Mouse (Mus musculus): ENCODE measurements around the gene Nfe2l3.
"Not testable (repeated sequence)": the region's sequence is repeated elsewhere in the genome, so short reads cannot be mapped to it uniquely, and the experiment has no call there.

Gene Nfe2l3

GRCm38 (mm10) chr6:51432535-51433397, at the start of gene Nfe2l3:
TSS of gene Nfe2l3 (plus strand) at chr6:51432670.
- DNase-seq: no peak

GRCm38 (mm10) chr6:51383769-51384755, 48.4 kb upstream of the Nfe2l3 start:
- peak; percentile 60 for DNase-seq

- no peak for DNase-seq
These were observed 42.0 kb upstream of the Nfe2l3 start for GRCm38 (mm10) chr6:51390505-51390904.

GRCm38 (mm10) chr6:51391816-51392490, 40.5 kb upstream of the Nfe2l3 start:
- no peak for DNase-seq

- DNase-seq: no peak
These were observed 38.9 kb upstream of the Nfe2l3 start for GRCm38 (mm10) chr6:51393341-51394128.

GRCm38 (mm10) chr6:51394367-51394766, 38.1 kb upstream of the Nfe2l3 start:
- not testable (repeated sequence) for DNase-seq

GRCm38 (mm10) chr6:51394963-51395362, 37.5 kb upstream of the Nfe2l3 start:
- not testable (repeated sequence) for DNase-seq

GRCm38 (mm10) chr6:51395486-51395885, 37.0 kb upstream of the Nfe2l3 start:
- no peak for DNase-seq

- DNase-seq: no peak
These were observed 33.4 kb upstream of the Nfe2l3 start for GRCm38 (mm10) chr6:51399113-51399518.

- DNase-seq: no peak
These were observed 31.2 kb upstream of the Nfe2l3 start for GRCm38 (mm10) chr6:51401294-51401693.

- no peak for DNase-seq
These were observed 28.9 kb upstream of the Nfe2l3 start for GRCm38 (mm10) chr6:51403598-51403997.

GRCm38 (mm10) chr6:51404502-51404901, 28.0 kb upstream of the Nfe2l3 start:
- DNase-seq: no peak

- no peak for DNase-seq
These were observed 16.0 kb upstream of the Nfe2l3 start for GRCm38 (mm10) chr6:51416433-51416832.

- DNase-seq: no peak
These were observed 15.0 kb upstream of the Nfe2l3 start for GRCm38 (mm10) chr6:51417306-51417936.

GRCm38 (mm10) chr6:51423466-51424122, 8.9 kb upstream of the Nfe2l3 start:
- no peak for DNase-seq

- DNase-seq: no peak
These were observed 7.9 kb upstream of the Nfe2l3 start for GRCm38 (mm10) chr6:51424537-51424936.

- DNase-seq: no peak
These were observed 1.8 kb downstream of the Nfe2l3 start for GRCm38 (mm10) chr6:51434270-51434669.

GRCm38 (mm10) chr6:51437665-51438064, 5.2 kb downstream of the Nfe2l3 start:
- no peak for DNase-seq

- DNase-seq: no peak
These were observed 6.4 kb downstream of the Nfe2l3 start for GRCm38 (mm10) chr6:51438826-51439330.

GRCm38 (mm10) chr6:51442191-51442835, 9.8 kb downstream of the Nfe2l3 start:
- no peak for DNase-seq
